Comparison of ENCODE assay signal across 13 mouse cellular contexts in genomic region chr9:43285281-43285680, GRCm38 (mm10). TPM values are rescaled to one million over a fixed set of nuclear protein-coding genes. Genes with fewer than 3 reads are reported as not detected.
"Had no signal": no experiment of that assay in that cellular context is flagged by ENCODE, and none has a peak within 500 bp of the region (broad histone marks: within the 10 kb centered on the region; RNA-seq: fewer than 3 reads in every experiment).

No protein-coding gene starts in this region.

- DNase-seq: kidney, adult 18-20 months; kidney, postnatal 25 days; lung, adult 18-20 months; midbrain, embryonic 14.5 days; thymus, adult 2 months; thymus, postnatal 25 days had no signal

- H3K9me3 ChIP-seq: kidney, embryonic 15.5 days; limb, embryonic 13.5 days; neural tube, embryonic 15.5 days had no signal

- H3K36me3 ChIP-seq: kidney, embryonic 15.5 days; limb, embryonic 13.5 days; neural tube, embryonic 15.5 days had no signal

- H3K27me3 ChIP-seq: kidney, embryonic 15.5 days had no signal

- H3K9ac ChIP-seq: kidney, embryonic 15.5 days; limb, embryonic 13.5 days; liver, embryonic 14.5 days; neural tube, embryonic 15.5 days had no signal

- H3K4me3 ChIP-seq: kidney, embryonic 15.5 days; left cerebral cortex, adult 2 months; limb, embryonic 13.5 days; myocyte; neural tube, embryonic 15.5 days had no signal

- H3K4me2 ChIP-seq: kidney, embryonic 15.5 days; limb, embryonic 13.5 days; neural tube, embryonic 15.5 days had no signal

- H3K27ac ChIP-seq: kidney, embryonic 15.5 days; left cerebral cortex, adult 2 months; limb, embryonic 13.5 days; liver, embryonic 14.5 days; neural tube, embryonic 15.5 days had no signal

RNA-seq across cellular contexts. Expression of gene Trim29, which starts 25.4 kb away (rescaled TPM):
- total RNA-seq: left cerebral cortex, adult 2 months; liver, adult 2 months had no signal
- polyA plus RNA-seq: liver, adult 2 months; midbrain, embryonic 14.5 days had no signal
